13 mouse cellular contexts compared by ENCODE assay signal in genomic region chr15:95044011-95044410, GRCm38 (mm10).
A peak's percentile ranks its signal among the peaks of the same experiment; 100 is the strongest.
DNase-seq lines count a peak whose midpoint lies in the region; ATAC-seq and TF ChIP-seq lines count a peak whose summit lies in the region.
"Had no signal": no experiment of that assay in that cellular context is flagged by ENCODE, and none has a peak within 500 bp of the region (broad histone marks: within the 10 kb centered on the region; RNA-seq: fewer than 3 reads in every experiment).

No protein-coding gene starts in this region.

- H3K27me3 ChIP-seq in forebrain, postnatal 0 days (ENCODE audit: insufficient read depth, low read length): no peaks in the 10 kb centered on the region
- H3K27me3 ChIP-seq: CH12.LX; embryonic facial prominence, embryonic 12.5 days; limb, embryonic 15.5 days had no signal

- 53% methylated on average over 8 of the region's 8 CpGs for WGBS in forebrain, postnatal 0 days
- 80% methylated on average over 8 of the region's 8 CpGs for WGBS in lung, adult 2 months

- no peaks in the 10 kb centered on the region for H3K9me3 ChIP-seq in forebrain, postnatal 0 days (ENCODE audit: low read length)
- H3K9me3 ChIP-seq: embryonic facial prominence, embryonic 12.5 days; limb, embryonic 15.5 days had no signal

- peak; percentile 26 for DNase-seq in left cerebral cortex, adult 11 months (ENCODE audit: low spot score)
- no peak for DNase-seq in left cerebral cortex, postnatal 10 days (ENCODE audit: extremely low spot score in 1 of 2, low spot score in 2 of 2)
- peak; percentile 85 to 93 for DNase-seq in cerebellum, adult 18-20 months
- peak; percentile 76 for DNase-seq in forebrain, postnatal 0 days
- DNase-seq in left cerebral cortex, postnatal 4 days: peak; percentile 80
- DNase-seq in lung, adult 2 months: no peak
- DNase-seq in adrenal gland, adult (ENCODE audit: inconsistent age in 2 of 2, low spot score in 1 of 2): no peak

- H3K36me3 ChIP-seq in forebrain, postnatal 0 days (ENCODE audit: insufficient read depth): no peaks in the 10 kb centered on the region
- H3K36me3 ChIP-seq: embryonic facial prominence, embryonic 12.5 days; limb, embryonic 15.5 days had no signal

- H3K4me3 ChIP-seq in forebrain, postnatal 0 days (ENCODE audit: low read depth, low read length): no peak overlapping the region
- H3K4me3 ChIP-seq in lung, adult 2 months (replicated peaks; ENCODE audit: extremely low read depth, low read depth, low read length): no peak overlapping the region
- H3K4me3 ChIP-seq: embryonic facial prominence, embryonic 12.5 days; limb, embryonic 15.5 days had no signal

- no peak overlapping the region for H3K9ac ChIP-seq in forebrain, postnatal 0 days
- H3K9ac ChIP-seq: embryonic facial prominence, embryonic 12.5 days; limb, embryonic 15.5 days had no signal

- no peak for TF ChIP-seq POLR2A in lung, adult 2 months (IDR thresholded peaks at IDR 0.05; ENCODE audit: borderline replicate concordance, extremely low read depth, low read depth, low read length)

- H3K4me1 ChIP-seq in forebrain, postnatal 0 days (ENCODE audit: insufficient read depth): no peaks in the 10 kb centered on the region
- no peaks in the 10 kb centered on the region for H3K4me1 ChIP-seq in lung, adult 2 months (ENCODE audit: control insufficient read depth, insufficient read depth, low read length)
- H3K4me1 ChIP-seq: embryonic facial prominence, embryonic 12.5 days; limb, embryonic 15.5 days had no signal

- ATAC-seq in forebrain, postnatal 0 days: peak; percentile 79
- no peak for ATAC-seq in activated CD4-positive, CD25-positive, alpha-beta regulatory T cell, adult 4 months
- ATAC-seq: inflammation-experienced regulatory T-cells, adult 6 months had no signal

- intact Hi-C loops in left cerebral cortex, postnatal 10 days (cut with DNase I): no loop called here
- intact Hi-C loops in left cerebral cortex, postnatal 4 days (cut with DNase I): no loop called here

- no peak for TF ChIP-seq CTCF in forebrain, postnatal 0 days (IDR thresholded peaks at IDR 0.05; ENCODE audit: low read depth)
- TF ChIP-seq CTCF in lung, adult 2 months (IDR thresholded peaks at IDR 0.05; ENCODE audit: insufficient read depth, low read length): no peak

- H3K27ac ChIP-seq in forebrain, postnatal 0 days (ENCODE audit: low read depth, low read length): peak overlapping the region; percentile 45; the same call in 1 of the 2 replicates
- H3K27ac ChIP-seq: embryonic facial prominence, embryonic 12.5 days; kidney, postnatal 0 days; limb, embryonic 15.5 days had no signal

- 0 out of 2 replicates have a peak overlapping the region, but pooled peaks have one; percentile 8 for H3K4me2 ChIP-seq in forebrain, postnatal 0 days (ENCODE audit: low read depth)
- H3K4me2 ChIP-seq: embryonic facial prominence, embryonic 12.5 days; limb, embryonic 15.5 days had no signal

Comparison
In these comparisons a context has a peak if more than half of its experiments do, and no peak if none do; other contexts are left out.
1. DNase-seq: peak in left cerebral cortex, adult 11 months (single experiment), cerebellum, adult 18-20 months (2 of 2), forebrain, postnatal 0 days (single experiment) and left cerebral cortex, postnatal 4 days (single experiment); none in left cerebral cortex, postnatal 10 days (0 of 2), lung, adult 2 months (single experiment) and adrenal gland, adult (0 of 2).